Mouse (Mus musculus) ZHBTc4 (cell line): Measurements from ENCODE around the gene Sgcd.
A peak's percentile ranks its signal among the peaks of the same experiment; 100 is the strongest.

Experiments
- DNase-seq: peaks from one replicate; pipeline ENCODE4 v3.0.0-alpha.2; 2011; ENCODE audit warnings: low read depth, low spot score

Sgcd gene

GRCm38 (mm10) chr11:47294741-47295140 is 694.0 kb downstream of the Sgcd start:
- DNase-seq, result no peak

- peak; percentile 13 for DNase-seq
Measured at GRCm38 (mm10) chr11:47276586-47276985, 712.2 kb downstream of the Sgcd start.

GRCm38 (mm10) chr11:47268556-47268955 is 720.2 kb downstream of the Sgcd start:
- DNase-seq, result no peak

GRCm38 (mm10) chr11:47264267-47264984 is 724.3 kb downstream of the Sgcd start:
- no peak for DNase-seq

- DNase-seq, result no peak
Measured at GRCm38 (mm10) chr11:47250301-47250700, 738.5 kb downstream of the Sgcd start.

GRCm38 (mm10) chr11:47248345-47248893 is 740.4 kb downstream of the Sgcd start:
- no peak for DNase-seq

- DNase-seq, result no peak
Measured at GRCm38 (mm10) chr11:47247703-47248344, 740.9 kb downstream of the Sgcd start.

- no peak for DNase-seq
Measured at GRCm38 (mm10) chr11:47242401-47242800, 746.4 kb downstream of the Sgcd start.

- no peak for DNase-seq
Measured at GRCm38 (mm10) chr11:47228222-47228621, 760.5 kb downstream of the Sgcd start.

- no peak for DNase-seq
Measured at GRCm38 (mm10) chr11:47224148-47224547, 764.6 kb downstream of the Sgcd start.

- peak; percentile 3 for DNase-seq
Measured at GRCm38 (mm10) chr11:47211531-47211930, 777.2 kb downstream of the Sgcd start.

- no peak for DNase-seq
Measured at GRCm38 (mm10) chr11:47206461-47206860, 782.3 kb downstream of the Sgcd start.

- no peak for DNase-seq
Measured at GRCm38 (mm10) chr11:47199106-47199505, 789.7 kb downstream of the Sgcd start.

GRCm38 (mm10) chr11:47188556-47188955 is 800.2 kb downstream of the Sgcd start:
- no peak for DNase-seq

- no peak for DNase-seq
Measured at GRCm38 (mm10) chr11:47174977-47175376, 813.8 kb downstream of the Sgcd start.

GRCm38 (mm10) chr11:47170926-47171625 is 817.7 kb downstream of the Sgcd start:
- DNase-seq, result no peak

- no peak for DNase-seq
Measured at GRCm38 (mm10) chr11:47167376-47167775, 821.4 kb downstream of the Sgcd start.

- DNase-seq, result no peak
Measured at GRCm38 (mm10) chr11:47158089-47158488, 830.7 kb downstream of the Sgcd start.

- DNase-seq, result no peak
Measured at GRCm38 (mm10) chr11:47156730-47157693, 831.8 kb downstream of the Sgcd start.

- no peak for DNase-seq
Measured at GRCm38 (mm10) chr11:47154837-47155430, 833.8 kb downstream of the Sgcd start.

GRCm38 (mm10) chr11:47149607-47150006 is 839.2 kb downstream of the Sgcd start:
- no peak for DNase-seq
